In the genomic region with DNA sequence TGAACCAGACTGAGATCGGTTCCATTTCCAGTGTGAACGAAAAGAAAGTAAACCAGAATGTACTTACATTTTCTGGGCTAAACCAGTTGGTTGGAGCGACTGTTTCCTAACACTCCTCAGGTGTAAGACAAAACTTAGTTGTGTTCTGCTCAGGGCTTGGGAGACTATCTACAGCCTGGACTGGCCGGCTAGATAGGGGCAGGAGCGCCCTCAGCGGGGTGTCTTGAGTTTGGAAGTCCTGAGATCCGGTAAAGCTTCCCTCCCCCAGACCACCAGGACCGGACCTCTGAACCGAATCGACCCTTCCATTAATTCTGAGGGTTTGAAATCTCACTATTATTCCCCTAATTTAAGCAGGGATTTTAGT, we compare ENCODE assay signal across 8 mouse cellular contexts. TPM values are rescaled to one million over a fixed set of nuclear protein-coding genes. Genes with fewer than 3 reads are reported as not detected.
DNase-seq lines count a peak whose midpoint lies in the region; ATAC-seq and TF ChIP-seq lines count a peak whose summit lies in the region.

No protein-coding gene starts in this region.

- no peaks in the 10 kb centered on the region; the same call in 1 of the 2 replicates for H3K79me2 ChIP-seq in CH12.LX (replicated peaks; ENCODE audit: control insufficient read depth, extremely low read depth, insufficient read depth, poor library complexity, severe bottlenecking)

- H3K9ac ChIP-seq in CH12.LX (ENCODE audit: insufficient read depth, low read depth) = peak overlapping the region; percentile 57
- peak overlapping the region; percentile 91 for H3K9ac ChIP-seq in kidney, embryonic 15.5 days

- TF ChIP-seq RAD21 in CH12.LX (IDR thresholded peaks at IDR 0.05; ENCODE audit: low read depth, low read length) = no peak

- DNase-seq in CH12.LX (ENCODE audit: extremely low read depth) = no peak
- peak; percentile 28 for DNase-seq in adrenal gland, adult 8-10 months
- DNase-seq in lung, postnatal 10 days = peak; percentile 52
- DNase-seq in retina, postnatal 1 day = peak; percentile 49
- DNase-seq in right cerebral cortex, adult 2 months (ENCODE audit: low spot score in 2 of 2) = no peak

- no peaks in the 10 kb centered on the region for H3K27me3 ChIP-seq in CH12.LX (replicated peaks)
- H3K27me3 ChIP-seq in kidney, embryonic 15.5 days = no peaks in the 10 kb centered on the region

- peaks cover 11% of the 10 kb centered on the region for H3K9me3 ChIP-seq in CH12.LX (replicated peaks; ENCODE audit: low read length)
- H3K9me3 ChIP-seq in kidney, embryonic 15.5 days (replicated peaks) = no peaks in the 10 kb centered on the region

- no peak for TF ChIP-seq EP300 in CH12.LX (IDR thresholded peaks at IDR 0.05; ENCODE audit: low read length)

- H3K4me3 ChIP-seq in CH12.LX (replicated peaks in 1 of 3; ENCODE audit: low read depth in 2 of 3, low read length in 2 of 3, poor library complexity in 1 of 3) = peak overlapping the region; percentile 76 to 80 (median 80)
- H3K4me3 ChIP-seq in kidney, embryonic 15.5 days (replicated peaks) = peak overlapping the region; percentile 70

- in situ Hi-C loops in CH12.LX (cut with MboI; ENCODE audit: low pct_ligation_motif_present, low pct_unique_long_range_greater_than_20kb, low sequenced_read_pairs) = no loop called here

- WGBS in kidney, embryonic 15.5 days = under 1% methylated on average over 10 of the region's 10 CpGs

- dilution Hi-C loops in CH12.LX (cut with MboI; ENCODE audit: extremely low pct_ligation_motif_present, extremely low pct_unique_long_range_greater_than_20kb, low sequenced_read_pairs) = no loop called here

- no peak for TF ChIP-seq CTCF in CH12.LX (conservative IDR thresholded peaks at IDR 0.05 in 1 of 2, IDR thresholded peaks at IDR 0.05 in 1 of 2; ENCODE audit: low read depth in 2 of 2, low read length in 2 of 2)

- peaks cover 0 to 2% of the 10 kb centered on the region in 2 experiments for H3K36me3 ChIP-seq in CH12.LX (replicated peaks in 1 of 2; ENCODE audit: control insufficient read depth in 1 of 2, insufficient read depth in 1 of 2, low read length in 1 of 2)
- H3K36me3 ChIP-seq in kidney, embryonic 15.5 days = no peaks in the 10 kb centered on the region; the same call in 1 of the 2 replicates

- H3K4me1 ChIP-seq in CH12.LX (ENCODE audit: control insufficient read depth in 1 of 2, insufficient read depth in 2 of 2) = peaks cover 6 to 32% of the 10 kb centered on the region in 2 experiments; a peak in 3 of 4 replicates
- H3K4me1 ChIP-seq in kidney, embryonic 15.5 days = peaks cover 40% of the 10 kb centered on the region

- H3K27ac ChIP-seq in CH12.LX (ENCODE audit: insufficient read depth, low read depth) = no peak overlapping the region
- peak overlapping the region; percentile 98 for H3K27ac ChIP-seq in kidney, embryonic 15.5 days

- no peak for TF ChIP-seq POLR2A in CH12.LX (IDR thresholded peaks at IDR 0.05; ENCODE audit: low read depth, low read length)

- peak overlapping the region; percentile 79 for H3K4me2 ChIP-seq in CH12.LX (ENCODE audit: insufficient read depth, low read depth, poor library complexity, severe bottlenecking)
- H3K4me2 ChIP-seq in kidney, embryonic 15.5 days = peak overlapping the region; percentile 92

- peak; percentile 19; the same call in 1 of the 2 replicates for ATAC-seq in granulocyte monocyte progenitor cell, adult 5-6 weeks (replicated peaks; ENCODE audit: poor library complexity, severe bottlenecking)
- peak; percentile 88 for ATAC-seq in kidney, embryonic 15.5 days (replicated peaks; ENCODE audit: low FRiP score)
- ATAC-seq in erythroid progenitor cell, adult 5-6 weeks (replicated peaks; ENCODE audit: low FRiP score, poor library complexity, severe bottlenecking) = no peak

TF ChIP-seq in CH12.LX, 34 proteins besides CTCF, POLR2A, EP300 and RAD21:
- TF ChIP-seq UBTF (IDR thresholded peaks at IDR 0.05; ENCODE audit: low read depth, low read length) (peak; percentile 86; the same call in 1 of the 2 replicates), USF1 (IDR thresholded peaks at IDR 0.05; ENCODE audit: low read depth, low read length) (no peak), PAX5 (IDR thresholded peaks at IDR 0.05; ENCODE audit: low read length) (no peak), TBP (conservative IDR thresholded peaks at IDR 0.05; ENCODE audit: low read depth, low read length) (peak; percentile 93), TCF12 (IDR thresholded peaks at IDR 0.05; ENCODE audit: low read depth, low read length) (no peak), SMC3 (IDR thresholded peaks at IDR 0.05; ENCODE audit: low read depth, low read length) (no peak), ELF1 (IDR thresholded peaks at IDR 0.05; ENCODE audit: low read depth, low read length) (no peak), SIN3A (IDR thresholded peaks at IDR 0.05; ENCODE audit: low read length) (no peak)

RNA-seq across cellular contexts. Expression of gene Rai14, which starts 0.7 kb away (rescaled TPM):
- 7.5 and 8.9 TPM in 2 replicates for total RNA-seq in CH12.LX (2012; rRNA removed)
- 9.6 and 10.5 TPM in 2 replicates for total RNA-seq in CH12.LX (2014; rRNA removed)
- polyA plus RNA-seq in CH12.LX (2012; ENCODE audit: insufficient read length, low read depth) = 14.1 and 14.9 TPM in 2 replicates
- 10 to 100 TPM; 23.7 to 42.1 (median 28.6) TPM for total RNA-seq in adrenal gland, adult 8-10 months (2022)
- total RNA-seq in granulocyte monocyte progenitor cell, adult 5-6 weeks (2014; fragmentation: Nextera tagmentation) = 6.1 and 6.2 TPM in 2 replicates
- 4.3 and 5.2 TPM in 2 replicates for total RNA-seq in granulocyte monocyte progenitor cell, adult 5-6 weeks (2017)
- 66.4 and 67.8 TPM in 2 replicates for polyA plus RNA-seq in kidney, embryonic 15.5 days (2015; fragmentation: Nextera tagmentation; extraction: Ambion mirVana)
- 0.84 and 1.4 TPM in 2 replicates for total RNA-seq in erythroid progenitor cell, adult 5-6 weeks (2015; ENCODE audit: low replicate concordance)
- 1.3 and 2.5 TPM in 2 replicates for total RNA-seq in erythroid progenitor cell, adult 5-6 weeks (2017; ENCODE audit: low replicate concordance)

Comparison
In these comparisons a context has a peak if more than half of its experiments do, and no peak if none do; other contexts are left out.
1. DNase-seq: peak in adrenal gland, adult 8-10 months (single experiment), lung, postnatal 10 days (single experiment) and retina, postnatal 1 day (single experiment); none in CH12.LX (single experiment) and right cerebral cortex, adult 2 months (0 of 2).